Mouse (Mus musculus): ENCODE measurements around the gene Kir3dl2.
"Not testable (repeated sequence)": the region's sequence is repeated elsewhere in the genome, so short reads cannot be mapped to it uniquely, and the experiment has no call there.

The Kir3dl2 gene

GRCm38 (mm10) chrX:136543956-136544355, at the start of gene Kir3dl2:
Gene Kir3dl2 (minus strand): TSS chrX:136544056.
- not testable (repeated sequence) for ATAC-seq (ENCODE audit: low TSS enrichment)

DNA sequence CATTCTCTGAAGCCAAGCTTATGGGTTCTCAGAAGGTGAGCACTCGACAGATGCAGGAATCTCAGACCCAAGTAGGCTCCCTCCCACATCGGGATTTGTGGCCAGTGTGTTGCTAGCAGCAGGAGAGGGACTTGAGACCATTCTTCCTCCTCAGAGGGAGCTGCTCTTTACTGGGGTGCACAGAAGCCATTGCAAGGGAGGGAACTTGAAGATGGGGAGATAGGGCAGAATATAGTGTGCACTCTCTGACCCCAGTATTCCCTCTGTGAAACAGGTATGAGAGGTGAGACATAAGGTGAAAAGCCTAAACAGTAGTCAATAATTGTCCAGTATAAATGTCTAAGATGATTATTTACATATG, 47.0 kb upstream of the Kir3dl2 start:
- ATAC-seq (ENCODE audit: low TSS enrichment), result peak; percentile 93

DNA sequence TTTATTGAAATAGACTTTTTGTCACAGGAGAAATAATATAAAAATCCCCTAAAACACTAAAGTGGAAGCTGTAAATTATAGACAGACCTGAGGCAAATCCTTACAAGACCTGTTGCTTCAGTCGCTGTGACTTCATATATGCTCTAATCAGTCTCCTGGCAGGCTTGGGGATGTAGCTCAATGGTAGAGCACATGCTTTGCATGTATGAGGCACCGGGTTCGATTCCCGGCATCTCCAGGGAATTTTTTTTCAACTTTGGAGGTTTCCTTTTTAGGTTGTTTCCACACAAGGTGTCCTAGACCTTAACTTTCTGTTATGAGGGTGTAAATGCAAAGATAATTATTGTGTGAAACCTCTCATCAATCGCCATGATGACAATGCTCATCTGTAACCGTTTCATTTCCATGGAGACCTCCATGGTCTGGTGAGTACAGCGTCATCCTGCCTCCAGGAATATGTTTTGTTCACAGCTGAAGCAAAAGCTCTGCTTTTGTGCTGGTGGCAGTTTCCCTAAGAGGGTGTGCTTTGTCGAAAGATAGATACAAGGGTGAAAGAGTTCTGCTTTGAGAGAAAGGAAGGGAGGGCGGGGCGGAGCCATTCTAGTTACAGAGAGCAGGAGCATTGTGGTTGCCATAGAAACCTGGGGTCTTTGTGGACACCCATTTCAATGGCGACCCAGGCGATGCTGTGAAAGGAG, 46.5 kb upstream of the Kir3dl2 start, which contains the start of gene Tceal3:
Gene Tceal3 (plus strand): TSS at position 644 of the 698 bp plus-strand sequence.
- peak; percentile 96 for ATAC-seq (ENCODE audit: low TSS enrichment)

GRCm38 (mm10) chrX:136584617-136585016, 40.8 kb upstream of the Kir3dl2 start:
- ATAC-seq (ENCODE audit: low TSS enrichment), result no peak

DNA sequence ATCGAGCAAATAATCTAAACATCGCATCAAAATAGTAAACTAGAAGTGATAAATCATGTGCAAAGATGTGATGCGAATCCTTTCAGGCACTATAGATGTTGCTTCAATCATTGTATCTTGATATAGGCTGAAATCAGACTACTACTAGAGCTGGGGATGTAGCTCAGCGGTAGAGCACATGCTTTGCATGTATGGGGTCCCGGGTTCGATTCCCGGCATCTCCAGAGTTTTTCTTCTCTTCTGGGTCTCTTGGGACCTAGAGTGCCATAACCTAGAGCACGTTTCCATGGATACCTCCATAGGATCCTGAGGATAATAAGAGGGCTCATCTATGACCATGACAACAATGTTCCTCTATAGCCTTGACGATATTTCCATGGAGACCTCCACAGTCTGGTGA, 25.2 kb upstream of the Kir3dl2 start:
- ATAC-seq (ENCODE audit: low TSS enrichment), result not testable (repeated sequence)

DNA sequence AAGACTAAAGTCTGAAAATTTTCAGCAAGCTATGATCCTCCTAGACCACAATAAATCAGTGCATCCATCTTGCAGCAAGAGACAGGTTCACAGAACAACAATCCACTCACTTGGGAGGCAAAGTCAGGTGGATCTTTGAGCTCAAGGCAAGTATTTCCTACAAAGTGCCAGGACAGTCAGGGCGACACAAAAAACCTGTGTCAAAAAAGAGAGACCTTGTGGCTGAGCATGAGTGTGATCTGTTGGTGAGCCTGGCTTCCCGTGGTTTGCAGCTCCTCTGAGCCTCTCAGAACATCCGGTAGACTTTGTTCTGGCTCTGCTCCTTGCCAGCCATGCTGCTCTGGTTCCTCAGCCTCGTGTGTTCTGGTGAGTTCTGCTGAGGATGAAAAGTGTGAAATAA, 26.2 kb downstream of the Kir3dl2 start, which contains the start of gene Kir3dl1:
Gene Kir3dl1 (plus strand): TSS at position 301 of the 400 bp plus-strand sequence.
- not testable (repeated sequence) for ATAC-seq (ENCODE audit: low TSS enrichment)

Measured in frontal cortex, adult (tissue).